Mouse (Mus musculus): Measurements from ENCODE around the gene Faf2.
"Not testable (repeated sequence)": the region's sequence is repeated elsewhere in the genome, so short reads cannot be mapped to it uniquely, and the experiment has no call there.

The Faf2 gene

GRCm38 (mm10) chr13:54605426-54605825 lies 16.2 kb upstream of the Faf2 start:
- DNase-seq (ENCODE audit: low spot score in 2 of 2) = no peak

- no peak for DNase-seq (ENCODE audit: low spot score in 2 of 2)
These were observed 14.4 kb upstream of the Faf2 start for GRCm38 (mm10) chr13:54607204-54607603.

GRCm38 (mm10) chr13:54608002-54608401 lies 13.6 kb upstream of the Faf2 start:
- DNase-seq (ENCODE audit: low spot score in 2 of 2) = no peak

- DNase-seq (ENCODE audit: low spot score in 2 of 2) = no peak
These were observed 12.9 kb upstream of the Faf2 start for GRCm38 (mm10) chr13:54608666-54609065.

GRCm38 (mm10) chr13:54609301-54609700 lies 12.3 kb upstream of the Faf2 start:
- DNase-seq (ENCODE audit: low spot score in 2 of 2) = no peak

- DNase-seq (ENCODE audit: low spot score in 2 of 2) = peak in 1 of 2 experiments; percentile 38
These were observed 11.0 kb upstream of the Faf2 start for GRCm38 (mm10) chr13:54610613-54610971.

GRCm38 (mm10) chr13:54610972-54611754 lies 10.4 kb upstream of the Faf2 start, which contains the start of gene Cltb:
Gene Cltb, minus strand, starts transcription at chr13:54611344.
- peak; percentile 83 to 89 for DNase-seq (ENCODE audit: low spot score in 2 of 2)

- DNase-seq (ENCODE audit: low spot score in 2 of 2) = not testable (repeated sequence)
These were observed 8.4 kb upstream of the Faf2 start for GRCm38 (mm10) chr13:54613141-54613540.

GRCm38 (mm10) chr13:54616307-54616706 lies 5.3 kb upstream of the Faf2 start:
- no peak for DNase-seq (ENCODE audit: low spot score in 2 of 2)

- no peak for DNase-seq (ENCODE audit: low spot score in 2 of 2)
These were observed 4.6 kb upstream of the Faf2 start for GRCm38 (mm10) chr13:54616998-54617397.

GRCm38 (mm10) chr13:54621960-54622521 lies 457 bp downstream of the Faf2 start:
- DNase-seq (ENCODE audit: low spot score in 2 of 2) = no peak

GRCm38 (mm10) chr13:54629128-54629527 lies 7.5 kb downstream of the Faf2 start:
- peak in 1 of 2 experiments; percentile 25 for DNase-seq (ENCODE audit: low spot score in 2 of 2)

GRCm38 (mm10) chr13:54632731-54633277 lies 11.2 kb downstream of the Faf2 start:
- no peak for DNase-seq (ENCODE audit: low spot score in 2 of 2)

GRCm38 (mm10) chr13:54635011-54635410 lies 13.4 kb downstream of the Faf2 start:
- DNase-seq (ENCODE audit: low spot score in 2 of 2) = no peak

GRCm38 (mm10) chr13:54650461-54650860 lies 28.9 kb downstream of the Faf2 start:
- DNase-seq (ENCODE audit: low spot score in 2 of 2) = no peak

GRCm38 (mm10) chr13:54660877-54661276 lies 39.3 kb downstream of the Faf2 start:
- no peak for DNase-seq (ENCODE audit: low spot score in 2 of 2)

- DNase-seq (ENCODE audit: low spot score in 2 of 2) = peak in 1 of 2 experiments; percentile 42
These were observed 39.8 kb downstream of the Faf2 start for GRCm38 (mm10) chr13:54661358-54661757.

- DNase-seq (ENCODE audit: low spot score in 2 of 2) = no peak
These were observed 42.4 kb downstream of the Faf2 start for GRCm38 (mm10) chr13:54663999-54664398.

- no peak for DNase-seq (ENCODE audit: low spot score in 2 of 2)
These were observed 42.9 kb downstream of the Faf2 start for GRCm38 (mm10) chr13:54664509-54664908.

- no peak for DNase-seq (ENCODE audit: low spot score in 2 of 2)
These were observed 43.5 kb downstream of the Faf2 start for GRCm38 (mm10) chr13:54665062-54665461.

- no peak for DNase-seq (ENCODE audit: low spot score in 2 of 2)
These were observed 48.9 kb downstream of the Faf2 start for GRCm38 (mm10) chr13:54670491-54670890.

GRCm38 (mm10) chr13:54675895-54676590 lies 54.5 kb downstream of the Faf2 start:
- DNase-seq (ENCODE audit: low spot score in 2 of 2) = peak; percentile 30 to 62
